Mouse (Mus musculus) testis, adult 2 months (tissue): ENCODE results near the gene Gm17304.

Experiments used
- CTCF ChIP-seq: fragments of 200-500 bp; IDR thresholded peaks from 2 replicates; pipeline ENCODE4 v1.5.1; 2012; ENCODE audit warnings: low read depth, mild to moderate bottlenecking, inconsistent platforms, low read length, moderate library complexity; ENCODE audit not compliant: control insufficient read depth, insufficient read depth, insufficient replicate concordance
- POLR2A ChIP-seq: fragments of 200-500 bp; IDR thresholded peaks from 2 replicates; pipeline ENCODE4 v1.6.1; 2012; ENCODE audit warnings: low read depth, mild to moderate bottlenecking, inconsistent platforms, low read length, moderate library complexity; ENCODE audit not compliant: control insufficient read depth

DNA sequence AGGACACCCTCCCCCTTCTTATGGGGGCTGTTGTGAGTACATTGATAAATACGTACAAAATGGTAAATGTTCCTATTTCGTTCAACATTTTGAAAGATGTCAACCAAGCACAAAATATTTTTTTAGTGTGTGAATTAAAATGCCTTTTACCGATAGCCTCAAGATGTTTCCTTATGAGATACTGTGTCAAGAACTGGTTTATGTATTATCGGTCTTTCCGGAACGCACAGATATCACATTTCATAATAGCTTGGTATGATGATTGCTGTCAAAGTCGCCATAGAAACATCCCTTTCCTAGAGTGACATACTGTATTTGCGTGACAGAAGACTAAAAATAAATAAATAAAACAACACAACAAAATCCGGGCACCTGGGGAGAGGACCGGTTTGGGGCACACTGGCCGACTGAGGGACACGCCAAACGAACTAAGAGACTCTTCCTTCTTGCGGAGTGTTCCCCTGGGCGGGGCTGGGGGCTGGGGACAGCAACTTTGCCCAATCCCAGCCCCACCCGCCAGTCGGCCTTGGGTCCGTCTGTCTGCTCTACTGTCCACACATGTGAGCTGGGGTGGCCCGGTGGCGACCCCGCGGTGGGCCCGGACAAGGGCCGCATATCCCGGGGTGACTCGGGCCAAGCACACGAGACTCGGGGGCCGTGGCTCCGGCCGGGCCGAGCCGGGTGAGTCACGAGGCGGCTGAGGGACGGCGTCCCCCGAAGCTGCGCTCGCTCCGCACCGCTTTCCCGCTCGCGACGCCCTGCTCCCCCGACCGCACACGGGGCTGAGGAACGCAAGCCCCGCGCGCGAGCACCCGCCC, 34.9 kb upstream of the Gm17304 start:
- TF ChIP-seq CTCF (no peak), POLR2A (no peak)
